Mouse (Mus musculus) heart, postnatal 0 days (tissue): Measurements from ENCODE around the gene Hoxa11.

ENCODE experiments used
- CTCF ChIP-seq: IDR thresholded peaks from 2 replicates; pipeline ENCODE4 v1.5.1; 2016; ENCODE audit warnings: antibody characterized with exemption, control low read depth, low read depth
- EP300 ChIP-seq: IDR thresholded peaks from 2 replicates; pipeline ENCODE4 v1.6.1; 2016; ENCODE audit warnings: antibody characterized with exemption, low read depth

GRCm38 (mm10) chr6:52274576-52274975, 29.0 kb upstream of the Hoxa11 start:
- no peak for TF ChIP-seq CTCF
- TF ChIP-seq EP300 = no peak
